Mouse (Mus musculus): ENCODE measurements at regions not wholly inside any gene's neighbourhood (a gene's known extent, or its start where the extent isn't known, plus 50 kb on each side); places are given as distances from the start of the nearest gene placed in this dataset.
"Not testable (repeated sequence)": the region's sequence is repeated elsewhere in the genome, so short reads cannot be mapped to it uniquely, and the experiment has no call there.

- not testable (repeated sequence) for H3K27me3 ChIP-seq (ENCODE audit: control insufficient read depth, insufficient read depth, low read length); ATAC-seq (ENCODE audit: low FRiP score, low TSS enrichment); H3K4me2 ChIP-seq (replicated peaks; ENCODE audit: low read depth); H3K4me3 ChIP-seq (ENCODE audit: low read depth, low read length); H3K4me1 ChIP-seq (replicated peaks; ENCODE audit: control insufficient read depth, insufficient read depth); H3K9ac ChIP-seq (ENCODE audit: low read length); H3K9me3 ChIP-seq (ENCODE audit: control insufficient read depth, low read length); H3K27ac ChIP-seq (replicated peaks); DNase-seq (ENCODE audit: low spot score); H3K36me3 ChIP-seq (ENCODE audit: control insufficient read depth, insufficient read depth, low read length)
- 16% methylated on average over 2 of the region's 2 CpGs for WGBS
Observed at GRCm38 (mm10) chr17:9066633-9067032, 78.5 kb downstream of the 1700010I14Rik start.

- no peak overlapping the region for H3K4me2 ChIP-seq (replicated peaks; ENCODE audit: low read depth)
- no peaks in the 10 kb centered on the region for H3K9me3 ChIP-seq (ENCODE audit: control insufficient read depth, low read length)
- H3K4me1 ChIP-seq (replicated peaks; ENCODE audit: control insufficient read depth, insufficient read depth), result no peaks in the 10 kb centered on the region
- TF ChIP-seq CTCF (IDR thresholded peaks at IDR 0.05; ENCODE audit: low read depth) (no peak), EP300 (optimal IDR thresholded peaks at IDR 0.05) (no peak)
- 80% methylated on average over 5 of the region's 5 CpGs for WGBS
- no peaks in the 10 kb centered on the region for H3K27me3 ChIP-seq (ENCODE audit: control insufficient read depth, insufficient read depth, low read length)
- no peak overlapping the region for H3K27ac ChIP-seq (replicated peaks)
- H3K36me3 ChIP-seq (ENCODE audit: control insufficient read depth, insufficient read depth, low read length), result no peaks in the 10 kb centered on the region
- DNase-seq (ENCODE audit: low spot score) (no peak), ATAC-seq (ENCODE audit: low FRiP score, low TSS enrichment) (no peak)
- no peak overlapping the region for H3K9ac ChIP-seq (ENCODE audit: low read length)
- no peak overlapping the region for H3K4me3 ChIP-seq (ENCODE audit: low read depth, low read length)
Observed at GRCm38 (mm10) chr17:9068859-9069602, 80.9 kb downstream of the 1700010I14Rik start.

- 85% methylated on average over 5 of the region's 5 CpGs for WGBS
- no peaks in the 10 kb centered on the region for H3K9me3 ChIP-seq (ENCODE audit: control insufficient read depth, low read length)
- no peak for TF ChIP-seq CTCF (IDR thresholded peaks at IDR 0.05; ENCODE audit: low read depth)
- no peak for TF ChIP-seq EP300 (optimal IDR thresholded peaks at IDR 0.05)
- no peak overlapping the region for H3K27ac ChIP-seq (replicated peaks)
- no peak overlapping the region for H3K4me3 ChIP-seq (ENCODE audit: low read depth, low read length)
- H3K4me1 ChIP-seq (replicated peaks; ENCODE audit: control insufficient read depth, insufficient read depth), result no peaks in the 10 kb centered on the region
- DNase-seq (ENCODE audit: low spot score) (no peak), ATAC-seq (ENCODE audit: low FRiP score, low TSS enrichment) (no peak)
- H3K9ac ChIP-seq (ENCODE audit: low read length), result no peak overlapping the region
- H3K36me3 ChIP-seq (ENCODE audit: control insufficient read depth, insufficient read depth, low read length), result no peaks in the 10 kb centered on the region
- no peak overlapping the region for H3K4me2 ChIP-seq (replicated peaks; ENCODE audit: low read depth)
- H3K27me3 ChIP-seq (ENCODE audit: control insufficient read depth, insufficient read depth, low read length), result no peaks in the 10 kb centered on the region
Observed at GRCm38 (mm10) chr17:9083629-9084028, 95.5 kb downstream of the 1700010I14Rik start.

- H3K9ac ChIP-seq (ENCODE audit: low read length), result no peak overlapping the region
- TF ChIP-seq EP300 (optimal IDR thresholded peaks at IDR 0.05) (no peak), CTCF (IDR thresholded peaks at IDR 0.05; ENCODE audit: low read depth) (no peak)
- no peak for ATAC-seq (ENCODE audit: low FRiP score, low TSS enrichment)
Observed at GRCm38 (mm10) chr17:9127866-9128265, 139.7 kb downstream of the 1700010I14Rik start.

GRCm38 (mm10) chr17:9145605-9146223 lies 157.6 kb downstream of the 1700010I14Rik start:
- DNase-seq (ENCODE audit: low spot score), result no peak
- H3K9ac ChIP-seq (ENCODE audit: low read length), result no peak overlapping the region
- ATAC-seq (ENCODE audit: low FRiP score, low TSS enrichment), result no peak
- WGBS, result 65% methylated on average over 6 of the region's 6 CpGs
- H3K4me2 ChIP-seq (replicated peaks; ENCODE audit: low read depth), result no peak overlapping the region
- H3K4me1 ChIP-seq (replicated peaks; ENCODE audit: control insufficient read depth, insufficient read depth), result no peaks in the 10 kb centered on the region
- no peak overlapping the region for H3K27ac ChIP-seq (replicated peaks)
- no peak overlapping the region for H3K4me3 ChIP-seq (ENCODE audit: low read depth, low read length)
- TF ChIP-seq CTCF (IDR thresholded peaks at IDR 0.05; ENCODE audit: low read depth) (peak; percentile 52), EP300 (optimal IDR thresholded peaks at IDR 0.05) (no peak)
- no peaks in the 10 kb centered on the region for H3K36me3 ChIP-seq (ENCODE audit: control insufficient read depth, insufficient read depth, low read length)
- H3K27me3 ChIP-seq (ENCODE audit: control insufficient read depth, insufficient read depth, low read length), result no peaks in the 10 kb centered on the region
- no peaks in the 10 kb centered on the region for H3K9me3 ChIP-seq (ENCODE audit: control insufficient read depth, low read length)

More at GRCm38 (mm10) chr17:9127866-9128265, 139.7 kb downstream of the 1700010I14Rik start:
- no peaks in the 10 kb centered on the region for H3K27me3 ChIP-seq (ENCODE audit: control insufficient read depth, insufficient read depth, low read length)
- H3K4me3 ChIP-seq (ENCODE audit: low read depth, low read length), result no peak overlapping the region
- 56% methylated on average over 8 of the region's 8 CpGs for WGBS
- no peak overlapping the region for H3K27ac ChIP-seq (replicated peaks)
- H3K4me1 ChIP-seq (replicated peaks; ENCODE audit: control insufficient read depth, insufficient read depth), result no peaks in the 10 kb centered on the region
- H3K9me3 ChIP-seq (ENCODE audit: control insufficient read depth, low read length), result no peaks in the 10 kb centered on the region
- DNase-seq (ENCODE audit: low spot score), result no peak
- no peaks in the 10 kb centered on the region for H3K36me3 ChIP-seq (ENCODE audit: control insufficient read depth, insufficient read depth, low read length)
- no peak overlapping the region for H3K4me2 ChIP-seq (replicated peaks; ENCODE audit: low read depth)

- TF ChIP-seq EP300 (optimal IDR thresholded peaks at IDR 0.05), result no peak
- peak; percentile 41; the same call in 1 of the 2 replicates for TF ChIP-seq CTCF (IDR thresholded peaks at IDR 0.05; ENCODE audit: low read depth)
- DNase-seq (ENCODE audit: low spot score) (no peak), ATAC-seq (ENCODE audit: low FRiP score, low TSS enrichment) (no peak)
- H3K4me2 ChIP-seq (replicated peaks; ENCODE audit: low read depth), result no peak overlapping the region
- no peak overlapping the region for H3K4me3 ChIP-seq (ENCODE audit: low read depth, low read length)
- no peaks in the 10 kb centered on the region for H3K36me3 ChIP-seq (ENCODE audit: control insufficient read depth, insufficient read depth, low read length)
- no peaks in the 10 kb centered on the region for H3K9me3 ChIP-seq (ENCODE audit: control insufficient read depth, low read length)
- H3K27me3 ChIP-seq (ENCODE audit: control insufficient read depth, insufficient read depth, low read length), result no peaks in the 10 kb centered on the region
- H3K4me1 ChIP-seq (replicated peaks; ENCODE audit: control insufficient read depth, insufficient read depth), result no peaks in the 10 kb centered on the region
- H3K9ac ChIP-seq (ENCODE audit: low read length), result no peak overlapping the region
- H3K27ac ChIP-seq (replicated peaks), result no peak overlapping the region
- 84% methylated on average over 1 of the region's 1 CpGs for WGBS
Observed at GRCm38 (mm10) chr17:9150654-9151053, 162.5 kb downstream of the 1700010I14Rik start.
